Mouse (Mus musculus) neural tube, embryonic 14.5 days (tissue): ENCODE measurements around the gene Abhd12b. TPM values are rescaled to one million over a fixed set of nuclear protein-coding genes. Genes with fewer than 3 reads are reported as not detected.
"Not testable (repeated sequence)": the region's sequence is repeated elsewhere in the genome, so short reads cannot be mapped to it uniquely, and the experiment has no call there.

Experiments used
- ATAC-seq: fragments of 200-750 bp; cut with Nextera tagmentation; 2 replicates; pipeline ENCODE4 v1.8.0; 2017; ENCODE audit warnings: low read depth, mild to moderate bottlenecking, moderate TSS enrichment, moderate library complexity
- H3K27ac ChIP-seq: fragments of 300-500 bp; sonication (generic); 2 replicates; pipeline ENCODE4 v1.5.1; 2014; ENCODE audit warnings: low read depth, mild to moderate bottlenecking, control low read depth, low read length, moderate library complexity, mixed read lengths
- H3K27me3 ChIP-seq: fragments of 300-500 bp; sonication (generic); 2 replicates; pipeline ENCODE4 v1.6.1; 2014; ENCODE audit warnings: low read length; ENCODE audit not compliant: control insufficient read depth, insufficient read depth
- H3K36me3 ChIP-seq: fragments of 300-500 bp; sonication (generic); 2 replicates; pipeline ENCODE4 v1.6.1; 2014; ENCODE audit warnings: low read length, mixed read lengths; ENCODE audit not compliant: control insufficient read depth, insufficient read depth
- H3K4me1 ChIP-seq: fragments of 300-500 bp; sonication (generic); 2 replicates; pipeline ENCODE4 v1.6.1; 2014; ENCODE audit warnings: low read length; ENCODE audit not compliant: control insufficient read depth, insufficient read depth
- H3K4me2 ChIP-seq: fragments of 300-500 bp; sonication (generic); 2 replicates; pipeline ENCODE4 v1.6.1; 2014; ENCODE audit warnings: mild to moderate bottlenecking, low read depth, low read length, control low read depth
- H3K4me3 ChIP-seq: fragments of 300-500 bp; sonication (generic); 2 replicates; pipeline ENCODE4 v1.5.1; 2014; ENCODE audit warnings: low read depth, low read length, control low read depth, mixed read lengths
- H3K9ac ChIP-seq: fragments of 300-500 bp; sonication (generic); replicated peaks from 2 replicates; pipeline ENCODE4 v1.6.1; 2014; ENCODE audit warnings: low read depth, mild to moderate bottlenecking, control low read depth, low read length, mixed read lengths
- H3K9me3 ChIP-seq: fragments of 300-500 bp; sonication (generic); 2 replicates; pipeline ENCODE4 v1.6.1; 2016; ENCODE audit warnings: low read length; ENCODE audit not compliant: control insufficient read depth
- WGBS: fragments of 180-500 bp; shearing (Covaris S2); extraction: QIAGEN DNeasy Blood & Tissue Kit; methylation state at CpG from one replicate; pipeline ENCODE4 v1.1.7; 2014; 5-methylcytosine and 5-hydroxymethylcytosine counted together
- polyA plus RNA-seq: library from polyadenylated mRNA; unstranded; fragments of >200 nt; fragmentation: Nextera tagmentation; extraction: Ambion mirVana; gene quantifications from 2 replicates; pipeline ENCODE4 v1.2.1, GENCODE M21; 2014

Abhd12b gene
- polyA plus RNA-seq, 1 experiment from 2014 or later: 0.20 TPM

DNA sequence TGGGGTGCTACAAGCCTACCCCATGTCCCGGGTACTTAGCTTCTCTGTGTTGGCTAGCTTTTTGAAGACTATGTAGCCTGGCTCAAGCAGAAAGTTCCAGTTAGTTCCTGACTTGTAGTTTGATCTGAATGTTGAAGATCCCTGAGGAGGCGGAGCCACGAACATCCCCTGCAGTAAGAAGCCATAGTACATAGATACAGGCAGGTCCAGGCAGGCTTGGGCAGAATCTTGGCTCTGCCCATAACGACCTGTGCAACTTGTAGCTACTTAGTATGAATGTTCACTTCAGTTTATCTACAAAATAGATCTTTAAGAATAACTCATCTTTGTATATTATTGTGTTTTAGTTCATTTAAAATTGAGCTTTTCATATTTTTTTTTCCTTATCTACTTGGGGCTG is 14.0 kb downstream of the Abhd12b start:
- Histone ChIP-seq H3K4me3 (no peak overlapping the region), H3K4me1 (no peaks in the 10 kb centered on the region), H3K9ac (no peak overlapping the region), H3K27me3 (no peaks in the 10 kb centered on the region), H3K9me3 (no peaks in the 10 kb centered on the region), H3K4me2 (no peak overlapping the region), H3K36me3 (no peaks in the 10 kb centered on the region), H3K27ac (no peak overlapping the region)
- 85% methylated on average over 4 of the region's 4 CpGs for WGBS
- ATAC-seq: no peak

DNA sequence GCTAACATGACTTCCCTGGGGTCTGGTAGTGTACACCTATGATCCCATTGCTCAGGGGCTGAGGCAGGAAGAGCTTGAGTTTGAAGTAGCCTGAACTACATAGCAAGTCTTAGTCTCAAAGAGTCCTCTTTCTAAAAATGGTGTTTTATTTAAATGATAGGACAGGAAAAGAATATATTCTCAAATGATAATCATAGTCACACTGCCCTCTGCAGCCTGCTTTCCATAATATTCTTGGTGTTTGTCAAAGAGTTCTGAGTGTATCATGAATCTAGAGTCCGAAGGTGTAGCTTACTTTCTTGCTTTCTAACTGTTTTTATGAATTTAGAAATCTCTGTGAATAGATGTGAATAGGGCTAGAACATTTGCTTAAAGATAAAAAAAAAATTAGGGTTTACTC is 16.0 kb downstream of the Abhd12b start:
- no peak overlapping the region for H3K4me3 ChIP-seq
- H3K4me1 ChIP-seq: no peaks in the 10 kb centered on the region
- no peaks in the 10 kb centered on the region for H3K36me3 ChIP-seq
- no peak for ATAC-seq
- WGBS: 92% methylated on average over 1 of the region's 1 CpGs
- H3K9me3 ChIP-seq: no peaks in the 10 kb centered on the region
- H3K9ac ChIP-seq: no peak overlapping the region
- H3K4me2 ChIP-seq: no peak overlapping the region
- no peak overlapping the region for H3K27ac ChIP-seq
- no peaks in the 10 kb centered on the region for H3K27me3 ChIP-seq

DNA sequence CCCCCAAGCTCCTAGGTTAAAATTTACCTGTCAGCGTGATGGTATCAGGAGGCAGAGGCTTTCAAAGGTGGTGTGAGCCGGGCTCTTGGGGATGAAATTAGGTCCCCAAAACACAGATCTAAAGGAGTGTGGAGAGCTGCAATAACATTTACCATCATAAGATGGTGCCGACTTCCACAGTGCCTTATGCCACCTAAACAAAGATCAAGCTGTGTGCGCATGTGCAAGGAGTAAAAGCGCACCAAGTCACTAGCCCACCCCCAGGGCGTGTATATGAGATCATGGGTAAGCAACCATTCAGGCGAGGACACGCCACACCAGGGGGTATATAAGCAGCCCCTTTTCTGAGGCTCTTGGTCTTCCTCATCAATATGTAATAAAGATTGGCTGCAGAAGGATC is 29.6 kb downstream of the Abhd12b start:
- not testable (repeated sequence) for ATAC-seq, H3K9ac ChIP-seq, H3K27me3 ChIP-seq, H3K9me3 ChIP-seq, H3K4me2 ChIP-seq, H3K36me3 ChIP-seq, H3K4me1 ChIP-seq, H3K27ac ChIP-seq
- 89% methylated on average over 8 of the region's 8 CpGs for WGBS
- H3K4me3 ChIP-seq: peak overlapping the region; percentile 10

DNA sequence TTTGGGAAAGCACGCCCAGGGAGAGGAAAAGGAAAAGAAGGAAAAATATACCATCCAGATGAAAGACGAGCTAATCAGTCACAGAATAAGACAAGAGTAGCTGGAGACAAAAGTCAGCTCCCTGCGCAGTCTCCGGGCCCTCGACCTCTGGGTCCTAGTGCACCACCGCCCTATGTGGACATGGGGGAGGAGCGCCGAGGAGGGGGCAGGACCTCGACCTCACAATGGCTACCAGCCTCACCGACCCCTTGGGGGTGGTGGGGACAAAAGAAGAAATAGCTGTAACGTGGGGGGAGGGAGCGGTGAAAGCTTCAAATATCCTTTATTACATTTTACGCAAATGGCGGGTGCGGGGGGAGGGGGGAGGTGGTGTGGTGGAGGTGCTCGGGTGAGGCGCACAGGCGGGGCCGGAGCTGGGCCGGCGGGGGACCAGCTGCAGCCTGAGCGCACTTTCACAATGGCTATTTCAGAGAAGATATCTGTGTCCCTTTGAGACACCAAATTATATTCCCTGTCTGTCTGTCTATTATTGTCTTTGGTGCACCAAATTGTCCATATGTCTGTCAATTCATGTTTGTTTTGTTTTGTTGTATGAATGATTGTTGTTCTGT is 30.3 kb downstream of the Abhd12b start:
- no peak overlapping the region for H3K4me2 ChIP-seq
- no peaks in the 10 kb centered on the region for H3K4me1 ChIP-seq
- H3K4me3 ChIP-seq: peak overlapping the region; percentile 10
- WGBS: 76% methylated on average over 22 of the region's 22 CpGs
- peaks cover 3% of the 10 kb centered on the region; the same call in 1 of the 2 replicates for H3K9me3 ChIP-seq
- 0 out of 2 replicates have a peak, but pooled peaks have one; percentile 51 for ATAC-seq
- no peaks in the 10 kb centered on the region for H3K27me3 ChIP-seq
- no peaks in the 10 kb centered on the region for H3K36me3 ChIP-seq
- H3K27ac ChIP-seq: peak overlapping the region; percentile 39; the same call in 1 of the 2 replicates
- H3K9ac ChIP-seq: no peak overlapping the region

GRCm38 (mm10) chr12:70192267-70192727 is 38.4 kb downstream of the Abhd12b start:
- Histone ChIP-seq H3K36me3 (no peaks in the 10 kb centered on the region), H3K4me2 (peak overlapping the region; percentile 41), H3K9me3 (no peaks in the 10 kb centered on the region), H3K27me3 (no peaks in the 10 kb centered on the region), H3K4me3 (peak overlapping the region; percentile 18), H3K27ac (peak overlapping the region; percentile 62; the same call in 1 of the 2 replicates), H3K4me1 (no peaks in the 10 kb centered on the region), H3K9ac (0 out of 2 replicates have a peak overlapping the region, but pooled peaks have one; percentile 26)
- 10% methylated on average over 19 of the region's 19 CpGs for WGBS
- ATAC-seq: peak; percentile 70

- H3K36me3 ChIP-seq: no peaks in the 10 kb centered on the region
- no peak for ATAC-seq
- no peaks in the 10 kb centered on the region for H3K9me3 ChIP-seq
- H3K4me1 ChIP-seq: no peaks in the 10 kb centered on the region
- H3K9ac ChIP-seq: no peak overlapping the region
- no peak overlapping the region for H3K4me2 ChIP-seq
- H3K27me3 ChIP-seq: no peaks in the 10 kb centered on the region
- 96% methylated on average over 6 of the region's 6 CpGs for WGBS
- no peak overlapping the region for H3K27ac ChIP-seq
- no peak overlapping the region for H3K4me3 ChIP-seq
Measured at GRCm38 (mm10) chr12:70195426-70195825, 41.5 kb downstream of the Abhd12b start.

DNA sequence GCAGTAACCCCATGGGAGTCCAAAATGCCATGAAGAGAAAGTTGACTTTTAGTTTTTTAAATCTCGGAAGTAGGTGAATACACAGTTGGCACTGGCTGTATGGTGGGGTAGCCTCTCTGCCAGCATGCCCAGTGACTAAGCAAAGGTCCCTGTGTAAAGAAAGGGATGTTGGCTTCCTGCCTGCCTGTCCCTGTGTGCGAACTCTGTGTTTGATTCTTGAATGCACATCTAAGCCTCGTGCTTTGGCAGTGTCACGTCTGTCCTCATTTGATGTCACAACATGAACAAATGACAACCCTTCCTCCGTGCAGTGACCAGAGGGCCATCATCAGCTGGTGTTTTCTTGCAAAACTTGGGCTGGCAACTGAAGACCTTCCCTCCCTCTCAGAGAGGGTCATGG is 42.4 kb downstream of the Abhd12b start:
- Histone ChIP-seq H3K27me3 (no peaks in the 10 kb centered on the region), H3K36me3 (no peaks in the 10 kb centered on the region), H3K4me2 (no peak overlapping the region), H3K27ac (no peak overlapping the region), H3K4me3 (no peak overlapping the region), H3K4me1 (no peaks in the 10 kb centered on the region), H3K9ac (no peak overlapping the region), H3K9me3 (no peaks in the 10 kb centered on the region)
- WGBS: 78% methylated on average over 5 of the region's 5 CpGs
- ATAC-seq: no peak

DNA sequence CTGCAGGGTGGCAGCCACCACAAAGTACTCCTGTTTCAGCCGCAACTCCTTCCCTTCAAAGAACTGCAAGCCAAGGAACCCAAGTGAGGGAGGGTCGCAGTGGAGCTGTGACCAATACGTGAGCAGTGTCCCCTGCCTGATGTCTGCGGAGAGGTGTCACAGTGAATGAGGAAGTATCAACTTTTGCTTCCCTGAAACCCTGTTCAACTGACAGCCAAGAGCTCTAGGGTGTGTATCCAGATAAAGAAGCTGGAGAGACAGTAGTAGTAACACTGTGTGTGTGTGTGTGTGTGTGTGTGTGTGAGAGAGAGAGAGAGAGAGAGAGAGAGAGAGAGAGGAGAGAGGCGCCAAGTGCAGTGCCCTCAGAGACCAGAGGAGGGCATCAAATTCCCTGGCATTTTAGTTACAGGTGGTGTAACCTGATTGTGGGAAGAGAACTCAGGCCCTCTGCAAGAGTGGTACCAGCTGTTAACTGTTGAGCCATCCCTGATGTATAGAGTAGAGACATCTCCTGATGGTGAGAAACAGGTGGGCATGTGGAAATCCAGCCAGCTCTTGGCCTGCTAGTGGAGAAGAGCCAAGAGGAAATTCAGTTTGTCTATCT is 48.1 kb downstream of the Abhd12b start:
- H3K4me3 ChIP-seq: no peak overlapping the region

DNA sequence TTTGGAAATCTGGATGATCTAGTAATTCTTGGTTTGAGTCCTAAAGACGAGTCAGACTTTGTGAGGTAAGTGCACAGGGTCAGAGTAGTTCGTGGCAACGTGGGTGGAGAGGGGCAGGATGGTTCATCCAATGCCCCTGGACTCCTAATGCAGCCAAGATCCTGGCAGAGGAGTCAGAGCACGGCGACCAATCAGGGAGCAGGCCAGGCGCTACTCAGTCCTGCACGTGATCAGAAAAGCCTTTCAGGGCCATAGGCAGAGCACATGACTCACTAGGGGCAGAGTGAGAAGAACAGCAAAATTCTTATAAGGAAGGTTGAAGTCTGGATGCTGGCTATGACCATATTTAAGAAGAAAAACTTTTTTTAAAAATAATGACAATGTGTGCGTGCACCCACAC is 50.5 kb downstream of the Abhd12b start:
- Histone ChIP-seq H3K9ac (no peak overlapping the region), H3K9me3 (no peaks in the 10 kb centered on the region), H3K4me3 (no peak overlapping the region), H3K4me1 (no peaks in the 10 kb centered on the region), H3K36me3 (no peaks in the 10 kb centered on the region), H3K27ac (no peak overlapping the region), H3K4me2 (no peak overlapping the region), H3K27me3 (no peaks in the 10 kb centered on the region)
- WGBS: 77% methylated on average over 8 of the region's 8 CpGs
- ATAC-seq: no peak

More for the DNA sequence above, 48.1 kb downstream of the Abhd12b start:
- no peak overlapping the region for H3K27ac ChIP-seq
- no peaks in the 10 kb centered on the region for H3K27me3 ChIP-seq
- WGBS: 74% methylated on average over 5 of the region's 5 CpGs
- no peaks in the 10 kb centered on the region for H3K4me1 ChIP-seq
- H3K9ac ChIP-seq: no peak overlapping the region
- no peaks in the 10 kb centered on the region for H3K9me3 ChIP-seq
- no peak for ATAC-seq
- no peak overlapping the region for H3K4me2 ChIP-seq
- H3K36me3 ChIP-seq: no peaks in the 10 kb centered on the region
